Mouse (Mus musculus) hindbrain, embryonic 11.5 days (tissue): ENCODE measurements around the gene Pip5kl1. TPM values are rescaled to one million over a fixed set of nuclear protein-coding genes. Genes with fewer than 3 reads are reported as not detected.

Experiments
- ATAC-seq: fragments of 200-750 bp; cut with Nextera tagmentation; 2 replicates; pipeline ENCODE4 v1.8.0; 2017; ENCODE audit warnings: mild to moderate bottlenecking, moderate TSS enrichment, moderate library complexity; ENCODE audit not compliant: low FRiP score
- DNase-seq: peaks from one replicate; pipeline ENCODE4 v3.0.0-alpha.2; 2015; ENCODE audit warnings: low spot score
- H3K27ac ChIP-seq: fragments of 300-500 bp; sonication (generic); 2 replicates; pipeline ENCODE4 v1.5.1; 2014; ENCODE audit warnings: mild to moderate bottlenecking, low read depth, low read length
- H3K27me3 ChIP-seq: fragments of 300-500 bp; sonication (generic); 2 replicates; pipeline ENCODE4 v1.6.1; 2014; ENCODE audit warnings: mild to moderate bottlenecking, low read length, moderate library complexity, mixed read lengths; ENCODE audit not compliant: control insufficient read depth, insufficient read depth
- H3K36me3 ChIP-seq: fragments of 300-500 bp; sonication (generic); 2 replicates; pipeline ENCODE4 v1.6.1; 2014; ENCODE audit warnings: mild to moderate bottlenecking, low read length, moderate library complexity, mixed read lengths; ENCODE audit not compliant: control insufficient read depth, insufficient read depth
- H3K4me1 ChIP-seq: fragments of 300-500 bp; sonication (generic); replicated peaks from 2 replicates; pipeline ENCODE4 v1.6.1; 2014; ENCODE audit warnings: low read length, mixed read lengths; ENCODE audit not compliant: control insufficient read depth, insufficient read depth
- H3K4me2 ChIP-seq: fragments of 300-500 bp; sonication (generic); replicated peaks from 2 replicates; pipeline ENCODE4 v1.6.1; 2014; ENCODE audit warnings: mild to moderate bottlenecking, low read depth, low read length
- H3K4me3 ChIP-seq: fragments of 300-500 bp; sonication (generic); 2 replicates; pipeline ENCODE4 v1.5.1; 2014; ENCODE audit warnings: low read depth, low read length
- H3K9ac ChIP-seq: fragments of 300-500 bp; sonication (generic); 2 replicates; pipeline ENCODE4 v1.6.1; 2014; ENCODE audit warnings: low read depth, low read length
- H3K9me3 ChIP-seq: fragments of 300-500 bp; sonication (generic); 2 replicates; pipeline ENCODE4 v1.6.1; 2016; ENCODE audit warnings: low read length; ENCODE audit not compliant: control insufficient read depth
- WGBS: fragments of 180-500 bp; shearing (Covaris S2); extraction: QIAGEN DNeasy Blood & Tissue Kit; methylation state at CpG from one replicate; pipeline ENCODE4 v1.1.7; 2014; 5-methylcytosine and 5-hydroxymethylcytosine counted together
- polyA plus RNA-seq: library from polyadenylated mRNA; unstranded; fragments of >200 nt; fragmentation: Nextera tagmentation; extraction: Ambion mirVana; gene quantifications from 2 replicates; pipeline ENCODE4 v1.2.1, GENCODE M21; 2014

Pip5kl1 gene
- polyA plus RNA-seq, 1 experiment from 2014 or later = 2.1 TPM

GRCm38 (mm10) chr2:32599409-32599808 is 24.8 kb downstream of the Pip5kl1 start, which contains the start of gene St6galnac6:
TSS of gene St6galnac6 (plus strand) at chr2:32599709.
- no peak for DNase-seq
- WGBS = 92% methylated on average over 3 of the region's 3 CpGs

DNA sequence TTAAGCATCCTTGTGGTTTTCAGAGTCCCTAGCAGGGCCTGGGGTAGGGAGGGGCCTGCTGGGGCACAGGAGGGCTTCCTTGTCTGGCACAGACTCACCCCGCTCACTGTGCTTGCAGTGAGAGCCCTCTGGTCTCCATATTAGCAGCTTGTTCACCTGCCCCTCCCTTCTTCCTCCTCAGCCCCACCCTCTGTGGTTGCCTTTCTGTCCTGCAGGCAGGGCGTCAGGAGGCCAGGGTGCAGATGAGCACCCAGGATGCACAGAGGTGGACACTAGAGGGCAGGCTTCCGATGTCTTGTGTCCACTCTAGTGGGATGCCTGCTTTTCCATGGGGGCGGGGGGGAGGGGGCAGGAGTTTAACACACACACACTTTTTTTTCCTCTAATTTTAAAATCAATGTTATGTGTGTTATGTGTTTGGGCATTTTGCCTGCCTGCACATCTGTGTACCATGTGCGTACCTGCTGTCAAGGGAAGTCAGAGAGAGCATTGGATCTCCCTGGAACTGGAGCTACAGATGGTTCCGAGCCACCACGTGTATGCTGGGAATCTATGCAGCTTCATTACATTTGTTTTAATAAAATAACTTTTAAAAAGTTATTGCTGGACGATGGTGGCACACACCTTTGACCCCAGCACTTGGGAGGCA is 26.9 kb downstream of the Pip5kl1 start:
- H3K27ac ChIP-seq = no peak overlapping the region
- no peak for ATAC-seq
- no peaks in the 10 kb centered on the region for H3K9me3 ChIP-seq
- no peak overlapping the region for H3K9ac ChIP-seq
- WGBS = 37% methylated on average over 8 of the region's 8 CpGs
- no peak overlapping the region for H3K4me3 ChIP-seq
- no peak overlapping the region for H3K4me2 ChIP-seq
- H3K27me3 ChIP-seq = no peaks in the 10 kb centered on the region
- H3K4me1 ChIP-seq = no peaks in the 10 kb centered on the region
- peak; percentile 62 for DNase-seq
- H3K36me3 ChIP-seq = no peaks in the 10 kb centered on the region

More at GRCm38 (mm10) chr2:32599409-32599808, 24.8 kb downstream of the Pip5kl1 start, which contains the start of gene St6galnac6:
- no peak for ATAC-seq
- Histone ChIP-seq H3K9ac (no peak within 1 kb of the TSS), H3K9me3 (no peaks in the 10 kb centered on the region), H3K27me3 (no peaks in the 10 kb centered on the region), H3K36me3 (no peaks in the 10 kb centered on the region), H3K27ac (no peak within 1 kb of the TSS), H3K4me3 (no peak within 1 kb of the TSS), H3K4me1 (no peaks in the 10 kb centered on the region), H3K4me2 (no peak within 1 kb of the TSS)

DNA sequence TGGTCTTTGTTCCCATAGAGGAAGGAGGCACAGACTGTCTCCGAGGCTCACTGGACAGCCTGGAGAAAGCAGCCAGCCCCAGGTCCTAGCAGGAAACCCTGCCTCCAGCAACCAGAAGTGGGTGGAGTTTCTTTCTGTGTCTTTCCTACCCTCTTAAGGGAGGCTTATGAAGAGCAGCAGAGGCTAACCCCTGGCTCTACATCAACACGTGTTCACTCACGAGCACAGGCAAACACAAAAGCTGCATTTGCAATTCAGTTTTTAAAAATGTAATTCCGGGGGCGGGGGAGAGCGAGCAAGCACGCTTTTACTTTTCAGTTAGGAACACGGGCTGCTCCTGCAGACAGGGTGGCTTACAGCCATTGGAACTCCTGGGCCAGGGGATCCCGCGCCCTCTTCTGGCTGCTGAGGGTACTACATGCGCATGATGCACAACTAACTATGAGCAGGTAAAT is 28.0 kb downstream of the Pip5kl1 start:
- Histone ChIP-seq H3K4me1 (peaks cover 2% of the 10 kb centered on the region; the same call in 1 of the 2 replicates), H3K27me3 (peaks cover 3% of the 10 kb centered on the region; the same call in 1 of the 2 replicates), H3K9me3 (no peaks in the 10 kb centered on the region), H3K4me3 (peak overlapping the region; percentile 15; the same call in 1 of the 2 replicates), H3K27ac (no peak overlapping the region), H3K9ac (no peak overlapping the region), H3K4me2 (peak overlapping the region; percentile 21; the same call in 1 of the 2 replicates), H3K36me3 (no peaks in the 10 kb centered on the region)
- ATAC-seq (no peak), DNase-seq (peak; percentile 88)
- WGBS = 1% methylated on average over 11 of the region's 11 CpGs

- no peak for ATAC-seq
- Histone ChIP-seq H3K36me3 (no peaks in the 10 kb centered on the region), H3K27me3 (peaks cover 4% of the 10 kb centered on the region; the same call in 1 of the 2 replicates), H3K4me2 (no peak overlapping the region), H3K9ac (no peak overlapping the region), H3K27ac (no peak overlapping the region), H3K4me3 (no peak overlapping the region), H3K9me3 (no peaks in the 10 kb centered on the region), H3K4me1 (peaks cover 5% of the 10 kb centered on the region; the same call in 1 of the 2 replicates)
- DNase-seq = no peak
- WGBS = 55% methylated on average over 10 of the region's 10 CpGs
Observed at GRCm38 (mm10) chr2:32604631-32605030, 30.0 kb downstream of the Pip5kl1 start.

GRCm38 (mm10) chr2:32606161-32607142 is 31.9 kb downstream of the Pip5kl1 start:
- no peak overlapping the region for H3K27ac ChIP-seq
- peaks cover 7% of the 10 kb centered on the region; the same call in 1 of the 2 replicates for H3K4me1 ChIP-seq
- ATAC-seq = peak; percentile 80

GRCm38 (mm10) chr2:32607262-32607947 is 32.8 kb downstream of the Pip5kl1 start:
- WGBS = 4% methylated on average over 32 of the region's 34 CpGs
- Histone ChIP-seq H3K27me3 (peaks cover 4% of the 10 kb centered on the region; the same call in 1 of the 2 replicates), H3K36me3 (no peaks in the 10 kb centered on the region), H3K4me2 (peak overlapping the region; percentile 91), H3K4me1 (peaks cover 7% of the 10 kb centered on the region; the same call in 1 of the 2 replicates), H3K9ac (peak overlapping the region; percentile 78), H3K9me3 (no peaks in the 10 kb centered on the region), H3K4me3 (peak overlapping the region; percentile 68), H3K27ac (no peak overlapping the region)
- ATAC-seq = peak; percentile 38; the same call in 1 of the 2 replicates
- DNase-seq = peak; percentile 62

More at GRCm38 (mm10) chr2:32606161-32607142, 31.9 kb downstream of the Pip5kl1 start:
- peak; percentile 93 for DNase-seq
- H3K27me3 ChIP-seq = peaks cover 4% of the 10 kb centered on the region; the same call in 1 of the 2 replicates
- H3K9ac ChIP-seq = peak overlapping the region; percentile 78
- whole genome bisulfite sequencing = 20% methylated on average over 31 of the region's 55 CpGs
- peak overlapping the region; percentile 68 for H3K4me3 ChIP-seq
- H3K4me2 ChIP-seq = peak overlapping the region; percentile 91
- no peaks in the 10 kb centered on the region for H3K36me3 ChIP-seq
- no peaks in the 10 kb centered on the region for H3K9me3 ChIP-seq

DNA sequence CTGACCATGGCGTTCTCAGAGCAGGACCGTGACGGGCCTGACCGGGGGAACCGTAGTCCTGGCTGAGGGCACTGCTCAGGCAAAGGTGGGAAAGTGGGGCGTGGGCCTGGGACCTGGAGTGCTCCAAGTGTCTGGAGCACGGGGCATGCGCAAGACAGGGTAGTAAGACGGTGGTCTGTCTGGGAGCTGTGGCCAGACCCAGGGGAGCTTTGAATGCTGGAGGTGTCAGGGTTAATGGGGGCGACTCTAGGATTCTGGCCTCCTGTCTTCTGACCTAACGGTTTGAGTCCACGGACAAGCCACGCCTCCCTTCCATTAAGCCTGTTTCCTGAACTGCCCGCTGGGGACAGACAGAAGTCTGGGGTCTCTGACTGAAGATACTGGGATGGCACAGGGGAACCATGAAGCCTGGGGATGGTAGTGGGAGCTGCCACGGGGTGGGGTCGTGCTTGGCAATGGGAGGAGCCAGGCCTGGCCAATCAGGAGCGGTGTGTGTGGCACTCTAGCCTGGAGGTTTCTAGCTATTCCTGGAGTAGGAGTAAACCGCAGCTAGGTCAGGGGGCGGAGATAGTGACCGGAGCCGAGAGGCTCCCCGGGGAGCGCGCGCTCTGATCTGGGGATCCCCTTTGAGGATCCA is 33.7 kb downstream of the Pip5kl1 start:
- DNase-seq = peak; percentile 61
- Histone ChIP-seq H3K27me3 (peaks cover 4% of the 10 kb centered on the region; the same call in 1 of the 2 replicates), H3K9me3 (no peaks in the 10 kb centered on the region), H3K27ac (no peak overlapping the region), H3K4me3 (0 out of 2 replicates have a peak overlapping the region, but pooled peaks have one; percentile 12), H3K36me3 (no peaks in the 10 kb centered on the region), H3K9ac (0 out of 2 replicates have a peak overlapping the region, but pooled peaks have one; percentile 4), H3K4me1 (peaks cover 7% of the 10 kb centered on the region; the same call in 1 of the 2 replicates), H3K4me2 (peak overlapping the region; percentile 25)
- peak; percentile 38; the same call in 1 of the 2 replicates for ATAC-seq
- WGBS = 7% methylated on average over 25 of the region's 25 CpGs
